9 mouse cellular contexts compared by ENCODE assay signal in genomic region chr10:112926961-112927360, GRCm38 (mm10). TPM values are rescaled to one million over a fixed set of nuclear protein-coding genes. Genes with fewer than 3 reads are reported as not detected.
DNase-seq lines count a peak whose midpoint lies in the region; ATAC-seq and TF ChIP-seq lines count a peak whose summit lies in the region.
"Had no signal": no experiment of that assay in that cellular context is flagged by ENCODE, and none has a peak within 500 bp of the region (broad histone marks: within the 10 kb centered on the region; RNA-seq: fewer than 3 reads in every experiment).

No protein-coding gene starts in this region.

- no peak for TF ChIP-seq POLR2A in embryonic fibroblast, embryonic 13.5 days (IDR thresholded peaks at IDR 0.05; ENCODE audit: low read depth, low read length)

- no peak overlapping the region for H3K4me3 ChIP-seq in kidney, embryonic 14.5 days (ENCODE audit: low read length)
- peak overlapping the region; percentile 5; the same call in 1 of the 2 replicates for H3K4me3 ChIP-seq in embryonic fibroblast, embryonic 13.5 days (ENCODE audit: insufficient read depth, low read length)
- H3K4me3 ChIP-seq in limb, embryonic 12.5 days (replicated peaks): peak overlapping the region; percentile 75
- peak overlapping the region; percentile 94 for H3K4me3 ChIP-seq in neural tube, embryonic 13.5 days

- peaks cover 35% of the 10 kb centered on the region for H3K36me3 ChIP-seq in kidney, embryonic 14.5 days (ENCODE audit: control insufficient read depth, insufficient read depth, low read length)
- peaks cover 44% of the 10 kb centered on the region for H3K36me3 ChIP-seq in limb, embryonic 12.5 days
- peaks cover 37% of the 10 kb centered on the region for H3K36me3 ChIP-seq in neural tube, embryonic 13.5 days

- no peak for ATAC-seq in kidney, embryonic 14.5 days (ENCODE audit: low FRiP score, low TSS enrichment)
- no peak for ATAC-seq in limb, embryonic 12.5 days (ENCODE audit: insufficient number of reproducible peaks, insufficient read depth, low FRiP score, low TSS enrichment, low read depth)
- ATAC-seq in neural tube, embryonic 13.5 days (ENCODE audit: low read depth): no peak

- no peak overlapping the region for H3K27ac ChIP-seq in kidney, embryonic 14.5 days (ENCODE audit: low read depth, low read length)
- H3K27ac ChIP-seq in embryonic fibroblast, embryonic 13.5 days (ENCODE audit: insufficient read depth, low read length): no peak overlapping the region
- H3K27ac ChIP-seq in limb, embryonic 12.5 days: no peak overlapping the region
- no peak overlapping the region for H3K27ac ChIP-seq in neural tube, embryonic 13.5 days (replicated peaks)
- H3K27ac ChIP-seq: macrophage had no signal

- no peak for DNase-seq in kidney, postnatal 36 days
- DNase-seq in layer of hippocampus, postnatal 14 days (ENCODE audit: low spot score in 2 of 2): no peak
- DNase-seq in left cerebral cortex, postnatal 14 days (ENCODE audit: low spot score in 2 of 2): no peak
- DNase-seq in lung, postnatal 25 days (ENCODE audit: low spot score): no peak

- H3K27me3 ChIP-seq in kidney, embryonic 14.5 days (ENCODE audit: control insufficient read depth, insufficient read depth, low read length): no peaks in the 10 kb centered on the region
- H3K27me3 ChIP-seq in limb, embryonic 12.5 days: no peaks in the 10 kb centered on the region
- H3K27me3 ChIP-seq in neural tube, embryonic 13.5 days: no peaks in the 10 kb centered on the region

- peak overlapping the region; percentile 64 for H3K4me2 ChIP-seq in kidney, embryonic 14.5 days (replicated peaks; ENCODE audit: low read depth, low read length)
- peak overlapping the region; percentile 74 for H3K4me2 ChIP-seq in limb, embryonic 12.5 days
- H3K4me2 ChIP-seq in neural tube, embryonic 13.5 days: peak overlapping the region; percentile 79

- TF ChIP-seq CTCF in embryonic fibroblast, embryonic 13.5 days (IDR thresholded peaks at IDR 0.05; ENCODE audit: borderline replicate concordance, insufficient read depth, low read length): no peak

- no peak overlapping the region for H3K9ac ChIP-seq in kidney, embryonic 14.5 days (ENCODE audit: low read depth, low read length)
- H3K9ac ChIP-seq in limb, embryonic 12.5 days (replicated peaks): no peak overlapping the region
- peak overlapping the region; percentile 98 for H3K9ac ChIP-seq in neural tube, embryonic 13.5 days

- no peaks in the 10 kb centered on the region for H3K9me3 ChIP-seq in kidney, embryonic 14.5 days (ENCODE audit: control insufficient read depth, low read length)
- peaks cover 6% of the 10 kb centered on the region; the same call in 1 of the 2 replicates for H3K9me3 ChIP-seq in limb, embryonic 12.5 days
- H3K9me3 ChIP-seq in neural tube, embryonic 13.5 days: no peaks in the 10 kb centered on the region

- peaks cover 17% of the 10 kb centered on the region for H3K4me1 ChIP-seq in kidney, embryonic 14.5 days (ENCODE audit: control insufficient read depth, insufficient read depth, low read length)
- peaks cover 9% of the 10 kb centered on the region for H3K4me1 ChIP-seq in embryonic fibroblast, embryonic 13.5 days (ENCODE audit: control insufficient read depth, insufficient read depth, low read length)
- peaks cover 23% of the 10 kb centered on the region for H3K4me1 ChIP-seq in limb, embryonic 12.5 days (replicated peaks)
- H3K4me1 ChIP-seq in neural tube, embryonic 13.5 days (replicated peaks): peaks cover 41% of the 10 kb centered on the region

- intact Hi-C loops in left cerebral cortex, postnatal 14 days (cut with DNase I): no loop called here

RNA-seq across cellular contexts. Expression of gene Atxn7l3b, which starts 1.8 kb away (rescaled TPM):
- 161 and 171 TPM in 2 replicates for polyA plus RNA-seq in kidney, embryonic 14.5 days (2014; fragmentation: Nextera tagmentation; extraction: Ambion mirVana)
- polyA plus RNA-seq in embryonic fibroblast, embryonic 13.5 days (2011; ENCODE audit: insufficient read length, low read depth, missing spikeins): 98.6 and 123 TPM in 2 replicates
- 274 and 285 TPM in 2 replicates for polyA plus RNA-seq in limb, embryonic 12.5 days (2016; fragmentation: Nextera tagmentation; extraction: Ambion mirVana)
- 442 and 447 TPM in 2 replicates for polyA plus RNA-seq in neural tube, embryonic 13.5 days (2015; fragmentation: Nextera tagmentation; extraction: Ambion mirVana)
- total RNA-seq in layer of hippocampus, postnatal 14 days (2021): 100 to 1,000 TPM; 246 to 254 TPM
- 100 to 1,000 TPM; 281 to 285 TPM for total RNA-seq in left cerebral cortex, postnatal 14 days (2021)
